Mouse (Mus musculus): Measurements from ENCODE around the gene 1810055G02Rik.

- no peak for TF ChIP-seq BHLHE40 (IDR thresholded peaks at IDR 0.05; ENCODE audit: borderline replicate concordance, low read depth, low read length)
- no peak for TF ChIP-seq EP300 (IDR thresholded peaks at IDR 0.05; ENCODE audit: low read depth in 1 of 2, low read length in 2 of 2)
- TF ChIP-seq POLR2A (IDR thresholded peaks at IDR 0.05; ENCODE audit: control insufficient read depth in 1 of 2, insufficient read depth in 1 of 2, low read depth in 1 of 2, low read length in 2 of 2, poor library complexity in 1 of 2) = no peak
- TF ChIP-seq CTCF (IDR thresholded peaks at IDR 0.05 in 2 of 3, conservative IDR thresholded peaks at IDR 0.05 in 1 of 3; ENCODE audit: control insufficient read depth in 1 of 3, insufficient read depth in 1 of 3, low read depth in 2 of 3, low read length in 3 of 3, poor library complexity in 1 of 3, severe bottlenecking in 1 of 3) = peak in 2 of 3 experiments; percentile 42 to 77
- TF ChIP-seq JUND (IDR thresholded peaks at IDR 0.05; ENCODE audit: low read depth, low read length) = no peak
- TF ChIP-seq NRF1 (IDR thresholded peaks at IDR 0.05; ENCODE audit: insufficient read depth, low read depth, low read length, poor library complexity, severe bottlenecking) = no peak
- TF ChIP-seq MEF2A (IDR thresholded peaks at IDR 0.05; ENCODE audit: extremely low read depth, insufficient replicate concordance, low read depth, low read length, poor library complexity, severe bottlenecking) = no peak
- peak; percentile 80 for TF ChIP-seq USF1 (IDR thresholded peaks at IDR 0.05; ENCODE audit: low read depth, low read length)
Observed at GRCm38 (mm10) chr19:3719362-3719891, 11.3 kb downstream of the 1810055G02Rik start.
